Mouse (Mus musculus): ENCODE data around the gene Zfyve27. TPM values are rescaled to one million over a fixed set of nuclear protein-coding genes. Genes with fewer than 3 reads are reported as not detected.

Zfyve27 gene
- polyA plus RNA-seq (2014; fragmentation: Nextera tagmentation; extraction: Ambion mirVana), result 19.5 and 28.0 TPM in 2 replicates

DNA sequence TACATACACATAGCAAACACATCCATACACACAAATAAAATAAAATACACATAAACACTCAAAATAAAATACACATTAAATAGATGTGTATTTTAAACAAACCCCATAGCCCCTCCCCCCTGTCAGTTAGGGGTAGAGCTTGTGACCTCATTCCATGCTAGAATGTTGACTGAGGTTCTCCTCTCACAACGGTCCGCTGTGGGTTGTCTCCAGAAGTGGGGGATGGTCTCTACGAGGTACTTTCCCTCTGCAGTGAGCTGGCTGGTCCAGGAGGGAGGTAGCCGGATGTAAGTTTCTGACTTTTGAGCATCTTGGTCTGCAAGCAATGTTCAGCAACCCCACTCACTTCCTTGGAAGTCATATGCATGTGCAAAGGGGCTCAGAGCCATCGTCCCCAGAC, at the start of gene Zfyve27:
Gene Zfyve27 (plus strand): TSS at position 188 of the 400 bp plus-strand sequence.
- Histone ChIP-seq H3K9ac (ENCODE audit: low read length) (no peak within 1 kb of the TSS), H3K9me3 (replicated peaks; ENCODE audit: control insufficient read depth, low read length) (no peaks in the 10 kb centered on the region), H3K4me1 (ENCODE audit: control insufficient read depth, insufficient read depth, low read length) (peaks cover 3% of the 10 kb centered on the region; the same call in 1 of the 2 replicates), H3K36me3 (ENCODE audit: control insufficient read depth, insufficient read depth, low read length) (no peaks in the 10 kb centered on the region), H3K4me3 (ENCODE audit: low read depth, low read length) (no peak within 1 kb of the TSS), H3K4me2 (ENCODE audit: low read length) (no peak within 1 kb of the TSS), H3K27ac (ENCODE audit: low read depth, low read length) (no peak within 1 kb of the TSS), H3K27me3 (replicated peaks; ENCODE audit: control insufficient read depth, insufficient read depth, low read length) (peaks cover 4% of the 10 kb centered on the region; the same call in 1 of the 2 replicates)
- ATAC-seq (no peak), DNase-seq (ENCODE audit: low spot score) (no peak)
- 68% methylated on average over 5 of the region's 5 CpGs for WGBS

DNA sequence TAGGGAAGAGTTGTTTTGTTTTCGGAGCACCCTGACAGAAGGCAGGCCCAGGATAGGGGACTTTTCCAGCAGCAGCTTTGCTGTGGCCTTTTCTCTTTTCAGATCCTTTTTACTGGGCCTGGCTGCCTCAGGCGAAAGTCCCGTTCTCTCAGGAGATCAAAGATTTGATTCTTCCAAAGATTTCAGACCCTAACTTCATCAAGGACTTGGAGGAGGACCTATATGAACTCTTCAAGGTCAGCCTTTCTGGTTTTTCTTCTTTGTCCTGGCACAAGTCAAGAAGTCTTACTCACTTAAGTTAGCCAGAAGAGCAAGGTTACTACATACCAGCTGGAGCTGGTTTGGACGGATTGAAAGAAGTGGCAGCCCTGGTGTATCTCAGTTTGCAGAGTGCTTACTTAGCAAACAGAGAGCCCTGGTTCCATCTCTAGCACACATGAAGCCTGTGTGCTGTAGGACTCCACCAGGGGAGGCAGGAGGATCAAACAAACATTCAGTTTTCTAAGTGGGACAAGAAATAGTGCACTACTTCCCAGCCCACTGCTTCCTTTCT, 47.9 kb upstream of the Zfyve27 start:
- Histone ChIP-seq H3K9ac (ENCODE audit: low read length) (no peak overlapping the region), H3K4me1 (ENCODE audit: control insufficient read depth, insufficient read depth, low read length) (no peaks in the 10 kb centered on the region), H3K27ac (ENCODE audit: low read depth, low read length) (no peak overlapping the region), H3K4me3 (ENCODE audit: low read depth, low read length) (no peak overlapping the region), H3K9me3 (replicated peaks; ENCODE audit: control insufficient read depth, low read length) (no peaks in the 10 kb centered on the region), H3K36me3 (ENCODE audit: control insufficient read depth, insufficient read depth, low read length) (peaks cover 71% of the 10 kb centered on the region), H3K4me2 (ENCODE audit: low read length) (no peak overlapping the region), H3K27me3 (replicated peaks; ENCODE audit: control insufficient read depth, insufficient read depth, low read length) (no peaks in the 10 kb centered on the region)
- 91% methylated on average over 4 of the region's 4 CpGs for WGBS
- no peak for DNase-seq (ENCODE audit: low spot score)
- no peak for ATAC-seq

DNA sequence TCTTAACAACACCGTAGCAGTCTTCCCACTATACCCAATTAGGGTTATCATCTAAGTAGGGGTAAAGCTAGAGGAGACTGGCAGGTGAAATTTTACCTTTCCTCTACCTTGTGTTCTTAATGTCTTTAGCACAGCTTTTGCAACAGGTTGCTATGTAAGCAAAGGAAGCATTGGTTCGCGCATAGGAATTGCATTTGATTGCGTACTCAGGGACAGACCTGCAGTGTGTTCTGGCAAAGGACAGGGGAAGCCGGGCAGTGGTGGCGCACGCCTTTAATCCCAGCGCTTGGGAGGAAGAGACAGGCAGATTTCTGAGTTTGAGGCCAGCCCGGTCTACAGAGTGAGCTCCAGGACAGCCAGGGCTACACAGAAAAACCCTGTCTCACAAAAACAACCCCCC, 45.6 kb upstream of the Zfyve27 start:
- H3K4me2 ChIP-seq (ENCODE audit: low read length), result no peak overlapping the region
- H3K27ac ChIP-seq (ENCODE audit: low read depth, low read length), result no peak overlapping the region
- WGBS, result 92% methylated on average over 9 of the region's 9 CpGs
- no peak for ATAC-seq
- H3K27me3 ChIP-seq (replicated peaks; ENCODE audit: control insufficient read depth, insufficient read depth, low read length), result no peaks in the 10 kb centered on the region
- no peaks in the 10 kb centered on the region for H3K9me3 ChIP-seq (replicated peaks; ENCODE audit: control insufficient read depth, low read length)
- H3K9ac ChIP-seq (ENCODE audit: low read length), result no peak overlapping the region
- no peaks in the 10 kb centered on the region for H3K4me1 ChIP-seq (ENCODE audit: control insufficient read depth, insufficient read depth, low read length)
- no peak for DNase-seq (ENCODE audit: low spot score)
- peaks cover 83% of the 10 kb centered on the region for H3K36me3 ChIP-seq (ENCODE audit: control insufficient read depth, insufficient read depth, low read length)
- no peak overlapping the region for H3K4me3 ChIP-seq (ENCODE audit: low read depth, low read length)

DNA sequence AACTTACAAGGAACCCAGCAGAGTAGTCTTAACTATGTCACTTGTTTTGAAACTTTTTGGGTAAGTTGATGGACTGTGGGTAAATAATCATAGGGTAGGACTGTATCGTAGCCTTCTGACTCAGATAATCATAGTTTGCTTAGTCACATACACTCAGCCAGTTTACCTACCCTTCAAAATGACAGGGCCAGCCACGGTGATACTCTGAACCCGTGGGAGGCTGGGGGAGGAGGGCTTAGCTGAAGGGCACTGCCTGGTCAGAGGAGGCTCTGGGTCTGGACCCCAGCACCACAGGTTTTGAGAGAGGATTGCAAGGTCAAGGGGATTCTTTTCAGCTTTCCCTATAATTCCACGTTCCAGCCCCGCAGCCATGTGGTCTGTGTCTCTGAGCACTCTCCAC, 45.2 kb upstream of the Zfyve27 start:
- 88% methylated on average over 5 of the region's 5 CpGs for WGBS
- peaks cover 83% of the 10 kb centered on the region for H3K36me3 ChIP-seq (ENCODE audit: control insufficient read depth, insufficient read depth, low read length)
- no peak for ATAC-seq
- H3K9ac ChIP-seq (ENCODE audit: low read length), result no peak overlapping the region
- no peak overlapping the region for H3K27ac ChIP-seq (ENCODE audit: low read depth, low read length)
- H3K4me3 ChIP-seq (ENCODE audit: low read depth, low read length), result no peak overlapping the region
- H3K9me3 ChIP-seq (replicated peaks; ENCODE audit: control insufficient read depth, low read length), result no peaks in the 10 kb centered on the region
- H3K4me2 ChIP-seq (ENCODE audit: low read length), result no peak overlapping the region
- no peaks in the 10 kb centered on the region for H3K4me1 ChIP-seq (ENCODE audit: control insufficient read depth, insufficient read depth, low read length)
- DNase-seq (ENCODE audit: low spot score), result no peak
- H3K27me3 ChIP-seq (replicated peaks; ENCODE audit: control insufficient read depth, insufficient read depth, low read length), result no peaks in the 10 kb centered on the region

DNA sequence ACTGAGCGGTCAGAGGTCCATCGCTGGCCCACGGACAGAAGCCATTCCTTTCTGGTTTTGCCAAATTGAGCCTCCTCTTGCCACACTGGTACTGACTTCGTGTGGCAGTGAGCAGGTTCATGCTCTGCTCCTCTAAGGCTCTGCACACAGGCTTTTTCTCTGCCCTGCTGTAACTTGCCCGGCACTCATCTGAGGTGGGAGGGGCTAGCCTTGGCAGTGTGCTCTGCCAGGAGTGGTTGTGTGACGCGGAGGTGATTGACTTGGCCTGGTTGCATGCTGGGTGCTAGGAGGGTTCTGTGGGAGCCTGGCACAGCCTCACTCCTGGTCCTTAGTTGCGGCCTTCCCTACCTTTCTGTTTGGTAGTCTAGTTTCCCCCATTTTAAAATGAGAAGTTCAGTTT, 43.3 kb upstream of the Zfyve27 start:
- H3K27me3 ChIP-seq (replicated peaks; ENCODE audit: control insufficient read depth, insufficient read depth, low read length), result no peaks in the 10 kb centered on the region
- no peak overlapping the region for H3K4me3 ChIP-seq (ENCODE audit: low read depth, low read length)
- no peaks in the 10 kb centered on the region for H3K9me3 ChIP-seq (replicated peaks; ENCODE audit: control insufficient read depth, low read length)
- H3K36me3 ChIP-seq (ENCODE audit: control insufficient read depth, insufficient read depth, low read length), result peaks cover 82% of the 10 kb centered on the region
- no peak overlapping the region for H3K27ac ChIP-seq (ENCODE audit: low read depth, low read length)
- no peaks in the 10 kb centered on the region for H3K4me1 ChIP-seq (ENCODE audit: control insufficient read depth, insufficient read depth, low read length)
- DNase-seq (ENCODE audit: low spot score) (no peak), ATAC-seq (no peak)
- H3K4me2 ChIP-seq (ENCODE audit: low read length), result no peak overlapping the region
- H3K9ac ChIP-seq (ENCODE audit: low read length), result no peak overlapping the region
- 85% methylated on average over 8 of the region's 8 CpGs for WGBS

DNA sequence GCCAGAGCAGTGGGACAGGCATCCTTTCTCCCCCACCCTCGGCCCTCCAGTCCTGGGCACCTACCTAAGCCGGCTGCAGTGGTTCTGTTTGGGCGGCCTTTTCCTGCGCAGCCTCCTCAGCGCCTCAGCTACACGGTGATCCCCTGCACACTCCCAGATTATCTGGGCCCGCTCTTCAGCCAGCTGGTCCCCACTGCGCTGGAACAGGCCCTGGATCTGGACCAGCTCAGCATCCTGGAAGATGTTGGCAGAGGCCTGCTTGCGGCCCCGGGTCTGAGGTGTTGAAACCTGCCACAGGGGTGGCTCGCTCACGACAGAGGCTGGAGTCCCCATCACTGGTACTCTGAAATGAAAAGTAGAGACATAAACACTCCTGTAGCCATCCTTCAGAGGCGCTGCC, 39.1 kb upstream of the Zfyve27 start:
- Histone ChIP-seq H3K9ac (ENCODE audit: low read length) (no peak overlapping the region), H3K4me1 (ENCODE audit: control insufficient read depth, insufficient read depth, low read length) (no peaks in the 10 kb centered on the region), H3K27me3 (replicated peaks; ENCODE audit: control insufficient read depth, insufficient read depth, low read length) (no peaks in the 10 kb centered on the region), H3K27ac (ENCODE audit: low read depth, low read length) (no peak overlapping the region), H3K4me3 (ENCODE audit: low read depth, low read length) (no peak overlapping the region), H3K9me3 (replicated peaks; ENCODE audit: control insufficient read depth, low read length) (no peaks in the 10 kb centered on the region), H3K4me2 (ENCODE audit: low read length) (no peak overlapping the region), H3K36me3 (ENCODE audit: control insufficient read depth, insufficient read depth, low read length) (peaks cover 46% of the 10 kb centered on the region)
- DNase-seq (ENCODE audit: low spot score), result no peak
- WGBS, result 85% methylated on average over 13 of the region's 13 CpGs
- ATAC-seq, result no peak

DNA sequence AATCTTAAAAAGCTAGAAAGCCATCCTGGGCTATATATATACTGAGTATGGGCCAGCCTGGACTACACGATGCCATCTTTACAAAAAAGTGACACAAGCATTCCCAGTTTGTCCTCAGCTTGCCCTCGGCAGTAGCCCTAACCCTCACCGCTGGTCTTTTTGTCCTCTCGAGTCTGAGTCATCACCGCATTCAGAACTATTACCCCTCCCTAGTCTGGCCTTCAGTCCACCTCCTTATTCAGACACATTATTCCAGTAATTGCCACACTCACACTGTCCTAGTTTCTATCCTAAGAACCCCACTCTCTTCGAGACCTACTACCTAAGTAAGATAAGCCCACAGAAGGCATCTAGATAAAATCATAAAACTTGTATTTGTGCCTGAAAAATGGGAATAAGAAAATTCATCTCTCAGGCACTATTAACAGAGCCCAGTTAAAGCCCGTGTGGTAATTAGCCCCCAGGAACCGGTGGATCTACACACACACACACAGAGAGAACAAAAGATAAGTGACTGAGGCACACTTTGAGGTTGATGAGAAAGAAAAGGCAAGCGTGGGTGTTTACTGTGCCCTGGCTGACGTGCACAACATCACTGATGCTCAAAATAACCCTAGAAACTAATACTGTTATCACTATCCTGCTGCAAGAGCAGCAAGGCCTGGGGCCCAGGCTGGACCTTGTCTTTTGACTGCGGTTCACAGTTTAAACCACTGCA, 38.1 kb upstream of the Zfyve27 start:
- H3K36me3 ChIP-seq (ENCODE audit: control insufficient read depth, insufficient read depth, low read length), result peaks cover 37% of the 10 kb centered on the region
- H3K4me1 ChIP-seq (ENCODE audit: control insufficient read depth, insufficient read depth, low read length), result no peaks in the 10 kb centered on the region
- H3K9ac ChIP-seq (ENCODE audit: low read length), result no peak overlapping the region
- H3K27ac ChIP-seq (ENCODE audit: low read depth, low read length), result no peak overlapping the region
- no peaks in the 10 kb centered on the region for H3K9me3 ChIP-seq (replicated peaks; ENCODE audit: control insufficient read depth, low read length)
- ATAC-seq (no peak), DNase-seq (ENCODE audit: low spot score) (no peak)
- H3K4me2 ChIP-seq (ENCODE audit: low read length), result no peak overlapping the region
- H3K4me3 ChIP-seq (ENCODE audit: low read depth, low read length), result no peak overlapping the region
- no peaks in the 10 kb centered on the region for H3K27me3 ChIP-seq (replicated peaks; ENCODE audit: control insufficient read depth, insufficient read depth, low read length)
- 64% methylated on average over 11 of the region's 11 CpGs for WGBS

DNA sequence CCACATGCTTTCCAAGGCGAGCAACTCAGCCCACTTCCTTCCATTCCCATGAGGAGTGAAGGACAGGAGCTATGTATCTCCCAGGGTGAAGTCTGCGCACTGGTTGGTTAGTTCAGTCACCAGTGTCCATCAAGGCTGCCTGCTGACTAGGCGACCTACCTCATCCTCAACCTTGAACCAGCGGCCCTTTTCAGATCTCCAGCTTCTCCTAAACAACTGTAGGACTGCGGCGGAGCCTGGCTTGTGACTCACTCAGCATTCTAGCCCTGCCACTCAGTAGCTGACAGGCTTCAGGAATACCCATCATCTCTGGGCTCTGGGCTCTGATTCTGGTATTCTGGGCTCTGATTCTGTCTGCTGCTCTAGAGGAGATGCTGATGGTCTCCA, 37.5 kb upstream of the Zfyve27 start:
- Histone ChIP-seq H3K4me1 (ENCODE audit: control insufficient read depth, insufficient read depth, low read length) (no peaks in the 10 kb centered on the region), H3K36me3 (ENCODE audit: control insufficient read depth, insufficient read depth, low read length) (peaks cover 31% of the 10 kb centered on the region), H3K27me3 (replicated peaks; ENCODE audit: control insufficient read depth, insufficient read depth, low read length) (no peaks in the 10 kb centered on the region), H3K9ac (ENCODE audit: low read length) (no peak overlapping the region), H3K9me3 (replicated peaks; ENCODE audit: control insufficient read depth, low read length) (no peaks in the 10 kb centered on the region), H3K4me2 (ENCODE audit: low read length) (no peak overlapping the region), H3K4me3 (ENCODE audit: low read depth, low read length) (no peak overlapping the region), H3K27ac (ENCODE audit: low read depth, low read length) (no peak overlapping the region)
- WGBS, result 91% methylated on average over 6 of the region's 6 CpGs
- no peak for ATAC-seq
- DNase-seq (ENCODE audit: low spot score), result no peak

DNA sequence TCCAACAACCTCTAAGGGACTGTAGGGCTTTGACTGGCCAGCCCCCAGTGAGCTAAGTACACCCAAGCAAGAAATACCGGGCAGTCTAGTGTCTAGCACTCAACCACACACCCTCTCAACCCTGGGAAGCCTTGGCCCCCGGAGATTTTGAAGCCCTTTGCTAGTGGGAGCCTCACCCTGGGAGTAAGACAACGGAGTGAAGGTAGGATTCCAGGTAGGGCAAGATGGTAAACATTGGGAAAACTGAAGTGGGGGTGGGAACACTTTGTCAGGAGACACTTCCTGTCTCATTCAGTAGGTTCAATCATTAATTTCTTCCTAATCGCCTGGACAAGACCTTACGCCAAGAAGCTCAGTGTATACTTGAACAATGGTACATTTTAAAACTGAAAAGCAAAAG, 36.7 kb upstream of the Zfyve27 start:
- Histone ChIP-seq H3K4me1 (ENCODE audit: control insufficient read depth, insufficient read depth, low read length) (no peaks in the 10 kb centered on the region), H3K27me3 (replicated peaks; ENCODE audit: control insufficient read depth, insufficient read depth, low read length) (no peaks in the 10 kb centered on the region), H3K4me3 (ENCODE audit: low read depth, low read length) (no peak overlapping the region), H3K4me2 (ENCODE audit: low read length) (no peak overlapping the region), H3K27ac (ENCODE audit: low read depth, low read length) (no peak overlapping the region), H3K9me3 (replicated peaks; ENCODE audit: control insufficient read depth, low read length) (no peaks in the 10 kb centered on the region), H3K36me3 (ENCODE audit: control insufficient read depth, insufficient read depth, low read length) (peaks cover 24% of the 10 kb centered on the region; the same call in 1 of the 2 replicates), H3K9ac (ENCODE audit: low read length) (no peak overlapping the region)
- DNase-seq (ENCODE audit: low spot score) (no peak), ATAC-seq (no peak)
- WGBS, result 89% methylated on average over 5 of the region's 5 CpGs
